Mouse (Mus musculus) intestine, embryonic 14.5 days (tissue): ENCODE measurements at regions not wholly inside any gene's neighbourhood (a gene's known extent, or its start where the extent isn't known, plus 50 kb on each side); places are given as distances from the start of the nearest gene placed in this dataset.
A peak's percentile ranks its signal among the peaks of the same experiment; 100 is the strongest.

Experiments
- ATAC-seq: fragments of 200-750 bp; cut with Nextera tagmentation; replicated peaks from 2 replicates; pipeline ENCODE4 v1.8.0; 2017; ENCODE audit warnings: low read depth, moderate number of reproducible peaks, moderate TSS enrichment, moderate library complexity; ENCODE audit not compliant: low FRiP score, low TSS enrichment
- DNase-seq: peaks from one replicate; pipeline ENCODE4 v3.0.0-alpha.2; 2018; ENCODE audit warnings: low spot score
- H3K27ac ChIP-seq: fragments of 300-500 bp; sonication (generic); 2 replicates; pipeline ENCODE4 v1.5.1; 2014; ENCODE audit warnings: low read depth, mild to moderate bottlenecking, control low read depth
- H3K27me3 ChIP-seq: fragments of 300-500 bp; sonication (generic); replicated peaks from 2 replicates; pipeline ENCODE4 v1.6.1; 2014; ENCODE audit warnings: low read length, control low read depth; ENCODE audit not compliant: control insufficient read depth, insufficient read depth
- H3K36me3 ChIP-seq: fragments of 300-500 bp; sonication (generic); 2 replicates; pipeline ENCODE4 v1.6.1; 2014; ENCODE audit warnings: low read length, control low read depth; ENCODE audit not compliant: control insufficient read depth, insufficient read depth
- H3K4me1 ChIP-seq: fragments of 300-500 bp; sonication (generic); replicated peaks from 2 replicates; pipeline ENCODE4 v1.6.1; 2014; ENCODE audit warnings: low read length, control low read depth, mixed read lengths; ENCODE audit not compliant: control insufficient read depth, insufficient read depth
- H3K4me2 ChIP-seq: fragments of 300-500 bp; sonication (generic); 2 replicates; pipeline ENCODE4 v1.6.1; 2014; ENCODE audit warnings: low read length
- H3K4me3 ChIP-seq: fragments of 300-500 bp; sonication (generic); 2 replicates; pipeline ENCODE4 v1.5.1; 2014; ENCODE audit warnings: low read depth, low read length, control low read depth, mixed read lengths
- H3K9ac ChIP-seq: fragments of 300-500 bp; sonication (generic); 2 replicates; pipeline ENCODE4 v1.6.1; 2014; ENCODE audit warnings: mild to moderate bottlenecking, low read length
- H3K9me3 ChIP-seq: fragments of 300-500 bp; sonication (generic); 2 replicates; pipeline ENCODE4 v1.6.1; 2016; ENCODE audit warnings: low read length, control low read depth; ENCODE audit not compliant: control insufficient read depth
- whole genome bisulfite sequencing: fragments of 180-500 bp; shearing (Covaris S2); extraction: QIAGEN DNeasy Blood & Tissue Kit; methylation state at CpG from one replicate; pipeline ENCODE4 v1.1.7; 2014; 5-methylcytosine and 5-hydroxymethylcytosine counted together

- 64% methylated on average over 9 of the region's 9 CpGs for WGBS
- H3K27me3 ChIP-seq, result no peaks in the 10 kb centered on the region
- H3K4me3 ChIP-seq, result no peak overlapping the region
- H3K9me3 ChIP-seq, result no peaks in the 10 kb centered on the region
- no peak overlapping the region for H3K27ac ChIP-seq
- H3K4me1 ChIP-seq, result no peaks in the 10 kb centered on the region
- no peak overlapping the region for H3K9ac ChIP-seq
- ATAC-seq (no peak), DNase-seq (no peak)
- no peaks in the 10 kb centered on the region for H3K36me3 ChIP-seq
- H3K4me2 ChIP-seq, result no peak overlapping the region
These were observed 204.4 kb upstream of the Cited2 start for GRCm38 (mm10) chr10:17518423-17519175.

- Histone ChIP-seq H3K4me1 (no peaks in the 10 kb centered on the region), H3K36me3 (no peaks in the 10 kb centered on the region), H3K4me2 (no peak overlapping the region), H3K9me3 (no peaks in the 10 kb centered on the region), H3K27ac (no peak overlapping the region), H3K4me3 (no peak overlapping the region), H3K27me3 (no peaks in the 10 kb centered on the region), H3K9ac (no peak overlapping the region)
- DNase-seq, result peak; percentile 57
- ATAC-seq, result peak; percentile 62; the same call in 1 of the 2 replicates
- 38% methylated on average over 5 of the region's 5 CpGs for WGBS
These were observed 200.9 kb upstream of the Cited2 start for GRCm38 (mm10) chr10:17522026-17522541.

- H3K4me1 ChIP-seq, result no peaks in the 10 kb centered on the region
- WGBS, result 64% methylated on average over 6 of the region's 6 CpGs
- H3K9me3 ChIP-seq, result no peaks in the 10 kb centered on the region
- no peak overlapping the region for H3K4me2 ChIP-seq
- no peaks in the 10 kb centered on the region for H3K27me3 ChIP-seq
- no peak overlapping the region for H3K4me3 ChIP-seq
- ATAC-seq (no peak), DNase-seq (no peak)
- H3K27ac ChIP-seq, result no peak overlapping the region
- no peaks in the 10 kb centered on the region for H3K36me3 ChIP-seq
- H3K9ac ChIP-seq, result no peak overlapping the region
These were observed 199.3 kb upstream of the Cited2 start for GRCm38 (mm10) chr10:17523558-17524328.

GRCm38 (mm10) chr10:17527151-17527737, 195.8 kb upstream of the Cited2 start:
- H3K9ac ChIP-seq, result no peak overlapping the region
- WGBS, result 63% methylated on average over 4 of the region's 4 CpGs
- DNase-seq (no peak), ATAC-seq (no peak)
- no peaks in the 10 kb centered on the region for H3K27me3 ChIP-seq
- H3K27ac ChIP-seq, result no peak overlapping the region
- H3K4me2 ChIP-seq, result no peak overlapping the region
- no peaks in the 10 kb centered on the region for H3K9me3 ChIP-seq
- no peaks in the 10 kb centered on the region for H3K36me3 ChIP-seq
- no peak overlapping the region for H3K4me3 ChIP-seq
- H3K4me1 ChIP-seq, result peaks cover 3% of the 10 kb centered on the region; the same call in 1 of the 2 replicates

- Histone ChIP-seq H3K4me2 (no peak overlapping the region), H3K36me3 (no peaks in the 10 kb centered on the region), H3K9me3 (no peaks in the 10 kb centered on the region), H3K27ac (no peak overlapping the region), H3K9ac (no peak overlapping the region), H3K27me3 (no peaks in the 10 kb centered on the region), H3K4me3 (no peak overlapping the region), H3K4me1 (peaks cover 3% of the 10 kb centered on the region; the same call in 1 of the 2 replicates)
- ATAC-seq (no peak), DNase-seq (no peak)
- 49% methylated on average over 2 of the region's 2 CpGs for WGBS
These were observed 194.9 kb upstream of the Cited2 start for GRCm38 (mm10) chr10:17528116-17528515.

GRCm38 (mm10) chr10:17528846-17529245, 194.2 kb upstream of the Cited2 start:
- no peak overlapping the region for H3K4me3 ChIP-seq
- H3K27ac ChIP-seq, result no peak overlapping the region
- no peaks in the 10 kb centered on the region for H3K9me3 ChIP-seq
- no peak overlapping the region for H3K9ac ChIP-seq
- ATAC-seq, result no peak
- H3K36me3 ChIP-seq, result no peaks in the 10 kb centered on the region
- WGBS, result 81% methylated on average over 6 of the region's 6 CpGs
- peaks cover 3% of the 10 kb centered on the region; the same call in 1 of the 2 replicates for H3K4me1 ChIP-seq
- DNase-seq, result no peak
- no peaks in the 10 kb centered on the region for H3K27me3 ChIP-seq
- no peak overlapping the region for H3K4me2 ChIP-seq

GRCm38 (mm10) chr10:17529851-17530509, 193.0 kb upstream of the Cited2 start:
- H3K27me3 ChIP-seq, result no peaks in the 10 kb centered on the region
- no peak overlapping the region for H3K27ac ChIP-seq
- ATAC-seq (no peak), DNase-seq (no peak)
- 91% methylated on average over 4 of the region's 4 CpGs for WGBS
- H3K4me3 ChIP-seq, result no peak overlapping the region
- no peak overlapping the region for H3K9ac ChIP-seq
- H3K36me3 ChIP-seq, result no peaks in the 10 kb centered on the region
- no peaks in the 10 kb centered on the region for H3K9me3 ChIP-seq
- peaks cover 3% of the 10 kb centered on the region; the same call in 1 of the 2 replicates for H3K4me1 ChIP-seq
- no peak overlapping the region for H3K4me2 ChIP-seq

- H3K9ac ChIP-seq, result no peak overlapping the region
- no peak overlapping the region for H3K4me3 ChIP-seq
- no peaks in the 10 kb centered on the region for H3K36me3 ChIP-seq
- no peaks in the 10 kb centered on the region for H3K27me3 ChIP-seq
- peaks cover 3% of the 10 kb centered on the region; the same call in 1 of the 2 replicates for H3K4me1 ChIP-seq
- 64% methylated on average over 3 of the region's 3 CpGs for WGBS
- no peaks in the 10 kb centered on the region for H3K9me3 ChIP-seq
- no peak overlapping the region for H3K4me2 ChIP-seq
- ATAC-seq, result no peak
- DNase-seq, result no peak
- no peak overlapping the region for H3K27ac ChIP-seq
These were observed 192.0 kb upstream of the Cited2 start for GRCm38 (mm10) chr10:17531021-17531420.
